Mouse (Mus musculus): ENCODE measurements at regions not wholly inside any gene's neighbourhood (a gene's known extent, or its start where the extent isn't known, plus 50 kb on each side); places are given as distances from the start of the nearest gene placed in this dataset.

GRCm38 (mm10) chr8:64348082-64348646 lies 142.1 kb upstream of the Tll1 start:
- H3K4me1 ChIP-seq (replicated peaks; ENCODE audit: control insufficient read depth, insufficient read depth, low read length), result no peaks in the 10 kb centered on the region
- H3K9me3 ChIP-seq (ENCODE audit: control insufficient read depth), result no peaks in the 10 kb centered on the region
- H3K36me3 ChIP-seq (ENCODE audit: control insufficient read depth, insufficient read depth), result no peaks in the 10 kb centered on the region
- no peaks in the 10 kb centered on the region for H3K27me3 ChIP-seq (replicated peaks; ENCODE audit: control insufficient read depth, insufficient read depth, low read length)
- H3K4me2 ChIP-seq (replicated peaks; ENCODE audit: low read depth), result no peak overlapping the region
- no peak for ATAC-seq
- H3K27ac ChIP-seq (ENCODE audit: low read depth, low read length), result no peak overlapping the region
- WGBS, result 78% methylated on average over 3 of the region's 3 CpGs
- H3K9ac ChIP-seq (ENCODE audit: low read depth, low read length), result no peak overlapping the region
- no peak overlapping the region for H3K4me3 ChIP-seq (ENCODE audit: low read depth, low read length)
- no peak for TF ChIP-seq CTCF (IDR thresholded peaks at IDR 0.05; ENCODE audit: low read depth)

- Histone ChIP-seq H3K4me1 (replicated peaks; ENCODE audit: control insufficient read depth, insufficient read depth, low read length) (no peaks in the 10 kb centered on the region), H3K4me2 (replicated peaks; ENCODE audit: low read depth) (no peak overlapping the region), H3K36me3 (ENCODE audit: control insufficient read depth, insufficient read depth) (no peaks in the 10 kb centered on the region), H3K9me3 (ENCODE audit: control insufficient read depth) (no peaks in the 10 kb centered on the region), H3K9ac (ENCODE audit: low read depth, low read length) (no peak overlapping the region), H3K27me3 (replicated peaks; ENCODE audit: control insufficient read depth, insufficient read depth, low read length) (no peaks in the 10 kb centered on the region), H3K27ac (ENCODE audit: low read depth, low read length) (no peak overlapping the region), H3K4me3 (ENCODE audit: low read depth, low read length) (no peak overlapping the region)
- ATAC-seq, result no peak
- no peak for TF ChIP-seq CTCF (IDR thresholded peaks at IDR 0.05; ENCODE audit: low read depth)
- WGBS, result 91% methylated on average over 2 of the region's 2 CpGs
Observed at GRCm38 (mm10) chr8:64347490-64347889, 141.4 kb upstream of the Tll1 start.

DNA sequence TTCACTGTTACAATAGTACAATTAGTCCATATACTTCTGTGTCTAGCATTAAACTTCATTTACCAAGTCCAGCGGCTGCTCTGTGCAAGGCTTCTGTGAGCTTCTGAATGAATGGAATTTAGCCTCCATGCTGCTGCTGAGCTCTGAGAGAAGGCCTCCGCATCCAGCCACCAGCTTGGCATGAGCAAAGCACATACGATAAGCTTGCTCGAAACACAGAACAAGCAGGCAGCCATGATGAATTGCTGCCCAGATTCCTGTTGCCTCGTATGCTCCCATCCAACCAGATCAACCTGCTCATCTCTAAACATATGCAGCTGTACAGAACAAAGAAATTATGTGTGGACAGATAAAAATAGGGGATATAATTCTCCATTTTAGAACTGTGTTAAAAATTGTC lies 140.4 kb upstream of the Tll1 start:
- no peak overlapping the region for H3K4me2 ChIP-seq (replicated peaks; ENCODE audit: low read depth)
- H3K27me3 ChIP-seq (replicated peaks; ENCODE audit: control insufficient read depth, insufficient read depth, low read length), result no peaks in the 10 kb centered on the region
- H3K9me3 ChIP-seq (ENCODE audit: control insufficient read depth), result no peaks in the 10 kb centered on the region
- no peak overlapping the region for H3K9ac ChIP-seq (ENCODE audit: low read depth, low read length)
- no peak overlapping the region for H3K4me3 ChIP-seq (ENCODE audit: low read depth, low read length)
- no peak overlapping the region for H3K27ac ChIP-seq (ENCODE audit: low read depth, low read length)
- H3K36me3 ChIP-seq (ENCODE audit: control insufficient read depth, insufficient read depth), result no peaks in the 10 kb centered on the region
- TF ChIP-seq CTCF (IDR thresholded peaks at IDR 0.05; ENCODE audit: low read depth), result no peak
- 70% methylated on average over 5 of the region's 5 CpGs for WGBS
- no peaks in the 10 kb centered on the region for H3K4me1 ChIP-seq (replicated peaks; ENCODE audit: control insufficient read depth, insufficient read depth, low read length)
- no peak for ATAC-seq

GRCm38 (mm10) chr8:64344933-64345332 lies 138.9 kb upstream of the Tll1 start:
- Histone ChIP-seq H3K36me3 (ENCODE audit: control insufficient read depth, insufficient read depth) (no peaks in the 10 kb centered on the region), H3K27ac (ENCODE audit: low read depth, low read length) (no peak overlapping the region), H3K9ac (ENCODE audit: low read depth, low read length) (no peak overlapping the region), H3K9me3 (ENCODE audit: control insufficient read depth) (no peaks in the 10 kb centered on the region), H3K27me3 (replicated peaks; ENCODE audit: control insufficient read depth, insufficient read depth, low read length) (no peaks in the 10 kb centered on the region), H3K4me1 (replicated peaks; ENCODE audit: control insufficient read depth, insufficient read depth, low read length) (no peaks in the 10 kb centered on the region), H3K4me3 (ENCODE audit: low read depth, low read length) (no peak overlapping the region), H3K4me2 (replicated peaks; ENCODE audit: low read depth) (no peak overlapping the region)
- ATAC-seq, result no peak
- TF ChIP-seq CTCF (IDR thresholded peaks at IDR 0.05; ENCODE audit: low read depth), result no peak
- 65% methylated on average over 1 of the region's 1 CpGs for WGBS

DNA sequence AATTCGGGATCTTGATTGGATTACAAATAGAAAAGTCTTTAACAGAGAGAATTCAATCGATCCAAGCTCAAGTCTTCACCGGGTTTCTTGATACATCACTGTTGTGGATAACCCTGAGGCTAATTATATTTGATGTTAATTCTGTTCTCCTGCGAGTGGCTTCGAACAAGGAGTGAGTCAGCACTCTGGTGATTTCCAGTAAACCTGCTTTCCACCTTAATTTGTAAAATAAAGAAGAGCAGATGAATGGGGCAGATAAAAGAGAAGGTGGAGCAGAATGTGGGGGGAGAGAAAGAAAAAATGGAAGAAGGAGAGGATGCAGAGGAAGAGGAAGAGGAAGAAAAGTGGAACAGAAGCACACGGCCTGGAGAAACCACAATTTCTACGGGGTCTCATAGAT lies 137.5 kb upstream of the Tll1 start:
- no peaks in the 10 kb centered on the region for H3K36me3 ChIP-seq (ENCODE audit: control insufficient read depth, insufficient read depth)
- ATAC-seq, result no peak
- no peaks in the 10 kb centered on the region for H3K4me1 ChIP-seq (replicated peaks; ENCODE audit: control insufficient read depth, insufficient read depth, low read length)
- no peaks in the 10 kb centered on the region for H3K27me3 ChIP-seq (replicated peaks; ENCODE audit: control insufficient read depth, insufficient read depth, low read length)
- WGBS, result 81% methylated on average over 7 of the region's 7 CpGs
- no peak overlapping the region for H3K27ac ChIP-seq (ENCODE audit: low read depth, low read length)
- H3K4me2 ChIP-seq (replicated peaks; ENCODE audit: low read depth), result no peak overlapping the region
- H3K4me3 ChIP-seq (ENCODE audit: low read depth, low read length), result no peak overlapping the region
- H3K9ac ChIP-seq (ENCODE audit: low read depth, low read length), result no peak overlapping the region
- TF ChIP-seq CTCF (IDR thresholded peaks at IDR 0.05; ENCODE audit: low read depth), result no peak
- no peaks in the 10 kb centered on the region for H3K9me3 ChIP-seq (ENCODE audit: control insufficient read depth)

- ATAC-seq, result no peak
- no peaks in the 10 kb centered on the region for H3K4me1 ChIP-seq (replicated peaks; ENCODE audit: control insufficient read depth, insufficient read depth, low read length)
Observed at GRCm38 (mm10) chr8:64342397-64342796, 136.3 kb upstream of the Tll1 start.

DNA sequence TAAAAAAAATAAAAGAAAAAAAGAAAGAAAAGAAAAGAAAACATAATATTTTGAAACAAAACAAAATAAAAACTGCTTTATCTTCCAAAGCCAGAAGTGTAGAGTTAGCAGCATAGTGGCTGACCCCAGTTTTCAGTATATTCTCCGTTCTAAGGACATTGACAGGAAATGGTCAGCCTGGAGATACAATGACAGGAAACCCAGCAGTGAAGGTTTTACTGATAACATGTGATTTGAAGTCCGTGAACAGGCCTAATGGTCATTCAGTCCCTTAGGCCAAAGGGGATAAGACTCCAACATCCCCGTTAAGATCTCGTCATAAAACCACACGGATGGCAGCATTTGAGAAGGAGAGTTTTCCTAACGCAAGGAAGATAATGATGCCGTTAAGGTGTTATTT lies 131.3 kb upstream of the Tll1 start:
- no peak overlapping the region for H3K9ac ChIP-seq (ENCODE audit: low read depth, low read length)
- TF ChIP-seq CTCF (IDR thresholded peaks at IDR 0.05; ENCODE audit: low read depth), result no peak
- 67% methylated on average over 7 of the region's 7 CpGs for WGBS
- H3K36me3 ChIP-seq (ENCODE audit: control insufficient read depth, insufficient read depth), result no peaks in the 10 kb centered on the region
- no peaks in the 10 kb centered on the region for H3K9me3 ChIP-seq (ENCODE audit: control insufficient read depth)
- no peaks in the 10 kb centered on the region for H3K4me1 ChIP-seq (replicated peaks; ENCODE audit: control insufficient read depth, insufficient read depth, low read length)
- ATAC-seq, result no peak
- H3K4me2 ChIP-seq (replicated peaks; ENCODE audit: low read depth), result no peak overlapping the region
- H3K4me3 ChIP-seq (ENCODE audit: low read depth, low read length), result no peak overlapping the region
- no peak overlapping the region for H3K27ac ChIP-seq (ENCODE audit: low read depth, low read length)
- H3K27me3 ChIP-seq (replicated peaks; ENCODE audit: control insufficient read depth, insufficient read depth, low read length), result no peaks in the 10 kb centered on the region

More at GRCm38 (mm10) chr8:64342397-64342796, 136.3 kb upstream of the Tll1 start:
- H3K9ac ChIP-seq (ENCODE audit: low read depth, low read length), result no peak overlapping the region
- no peak overlapping the region for H3K27ac ChIP-seq (ENCODE audit: low read depth, low read length)
- no peaks in the 10 kb centered on the region for H3K36me3 ChIP-seq (ENCODE audit: control insufficient read depth, insufficient read depth)
- H3K4me2 ChIP-seq (replicated peaks; ENCODE audit: low read depth), result no peak overlapping the region
- no peak for TF ChIP-seq CTCF (IDR thresholded peaks at IDR 0.05; ENCODE audit: low read depth)
- H3K4me3 ChIP-seq (ENCODE audit: low read depth, low read length), result no peak overlapping the region
- H3K9me3 ChIP-seq (ENCODE audit: control insufficient read depth), result no peaks in the 10 kb centered on the region
- no peaks in the 10 kb centered on the region for H3K27me3 ChIP-seq (replicated peaks; ENCODE audit: control insufficient read depth, insufficient read depth, low read length)

All from intestine, postnatal 0 days (tissue).